Mouse (Mus musculus) myocyte (in vitro differentiated cells): Measurements from ENCODE around the gene Pappa2. TPM values are rescaled to one million over a fixed set of nuclear protein-coding genes. Genes with fewer than 3 reads are reported as not detected.

ENCODE experiments used
- H3K27me3 ChIP-seq: one replicate; pipeline ENCODE4 v1.6.1; 2011; ENCODE audit not compliant: control insufficient read depth, insufficient read depth, insufficient read length
- H3K36me3 ChIP-seq: one replicate; pipeline ENCODE4 v1.6.1; 2011; ENCODE audit not compliant: control insufficient read depth, insufficient read depth
- H3K4me2 ChIP-seq: one replicate; pipeline ENCODE4 v1.6.1; 2011; ENCODE audit warnings: low read depth, control low read depth
- H3K4me3 ChIP-seq: one replicate; pipeline ENCODE4 v1.5.1; 2011; ENCODE audit warnings: mild to moderate bottlenecking, control low read depth, moderate library complexity
- H3K79me2 ChIP-seq: one replicate; pipeline ENCODE4 v1.6.1; 2011; ENCODE audit not compliant: control insufficient read depth, insufficient read depth
- H3ac ChIP-seq: one replicate; pipeline ENCODE4 v1.6.1; 2011; ENCODE audit not compliant: control insufficient read depth, insufficient read length
- CEBPB ChIP-seq: IDR thresholded peaks from 2 replicates; pipeline ENCODE4 v1.6.1; 2011; ENCODE audit warnings: mild to moderate bottlenecking, moderate library complexity; ENCODE audit not compliant: poor library complexity, insufficient read depth, severe bottlenecking
- E2F4 ChIP-seq: IDR thresholded peaks from one replicate; pipeline ENCODE4 v1.6.1; 2011; ENCODE audit warnings: mild to moderate bottlenecking, control low read depth, moderate library complexity; ENCODE audit not compliant: insufficient read depth
- MAX ChIP-seq: IDR thresholded peaks from one replicate; pipeline ENCODE4 v1.6.1; 2011; ENCODE audit warnings: low read depth, mild to moderate bottlenecking, control low read depth
- MYOD1 ChIP-seq, 3 experiments: IDR thresholded peaks; one replicate each; pipeline ENCODE4 v1.6.1; 2011; ENCODE audit warnings: control low read depth in 2 of 3, low read depth in 2 of 3, mild to moderate bottlenecking in 2 of 3, moderate library complexity in 1 of 3; ENCODE audit not compliant: insufficient read length in 2 of 3, control insufficient read depth in 1 of 3
- MYOG ChIP-seq, 3 experiments: IDR thresholded peaks; one replicate each; pipeline ENCODE4 v1.6.1; 2011; ENCODE audit warnings: control low read depth in 2 of 3, low read depth in 2 of 3, mild to moderate bottlenecking in 2 of 3; ENCODE audit not compliant: insufficient read length in 2 of 3, control insufficient read depth in 1 of 3, insufficient read depth in 1 of 3
- POLR2A ChIP-seq: IDR thresholded peaks from one replicate; pipeline ENCODE4 v1.6.1; 2011; ENCODE audit warnings: low read depth, mild to moderate bottlenecking, control low read depth, moderate library complexity; ENCODE audit not compliant: insufficient read length
- POLR2AphosphoS2 ChIP-seq: IDR thresholded peaks from one replicate; pipeline ENCODE4 v1.6.1; 2011; ENCODE audit warnings: low read depth, control low read depth; ENCODE audit not compliant: insufficient read length
- REST ChIP-seq: IDR thresholded peaks from one replicate; pipeline ENCODE4 v1.6.1; 2011; ENCODE audit warnings: mild to moderate bottlenecking, control low read depth, moderate library complexity; ENCODE audit not compliant: insufficient read depth, insufficient read length
- SRF ChIP-seq: IDR thresholded peaks from one replicate; pipeline ENCODE4 v1.6.1; 2011; ENCODE audit warnings: low read depth; ENCODE audit not compliant: control insufficient read depth, insufficient read length
- TCF12 ChIP-seq: IDR thresholded peaks from one replicate; pipeline ENCODE4 v1.6.1; 2011; ENCODE audit warnings: mild to moderate bottlenecking, control low read depth; ENCODE audit not compliant: poor library complexity, insufficient read depth, severe bottlenecking
- TCF3 ChIP-seq: IDR thresholded peaks from one replicate; pipeline ENCODE4 v1.6.1; 2011; ENCODE audit warnings: low read depth, control low read depth; ENCODE audit not compliant: insufficient read length
- USF1 ChIP-seq: IDR thresholded peaks from one replicate; pipeline ENCODE4 v1.6.1; 2011; ENCODE audit warnings: low read depth, mild to moderate bottlenecking, control low read depth, moderate library complexity
- polyA plus RNA-seq: library from polyadenylated mRNA; unstranded; fragments of >200 nt; fragmentation: generic; extraction: Trizol; gene quantifications from one replicate; pipeline ENCODE4 v1.2.1, GENCODE M21; 2012; ENCODE audit warnings: missing spikeins

The Pappa2 gene
- polyA plus RNA-seq, 1 experiment: 0.97 TPM

- Histone ChIP-seq H3K79me2 (no peaks in the 10 kb centered on the region), H3ac (no peak overlapping the region), H3K4me2 (no peak overlapping the region), H3K36me3 (no peaks in the 10 kb centered on the region), H3K27me3 (peaks cover 9% of the 10 kb centered on the region), H3K4me3 (no peak overlapping the region)
- TF ChIP-seq REST (no peak), E2F4 (no peak), MYOD1 (IDR thresholded peaks at IDR 0.05; ENCODE audit: control insufficient read depth in 1 of 3, insufficient read length in 2 of 3, low read depth in 2 of 3) (no peak), CEBPB (no peak), TCF12 (no peak)
Measured at GRCm38 (mm10) chr1:158960984-158961383, 19.3 kb downstream of the Pappa2 start.

GRCm38 (mm10) chr1:158960549-158960948, 19.7 kb downstream of the Pappa2 start:
- Histone ChIP-seq H3K4me2 (no peak overlapping the region), H3K4me3 (no peak overlapping the region), H3ac (no peak overlapping the region), H3K27me3 (peaks cover 9% of the 10 kb centered on the region), H3K36me3 (no peaks in the 10 kb centered on the region), H3K79me2 (no peaks in the 10 kb centered on the region)
- no peak for TF ChIP-seq POLR2AphosphoS2
- no peak for TF ChIP-seq REST
- TF ChIP-seq USF1: no peak
- TF ChIP-seq MAX: no peak
- TF ChIP-seq TCF3: no peak
- TF ChIP-seq E2F4: no peak
- TF ChIP-seq TCF12: no peak
- no peak for TF ChIP-seq CEBPB
- TF ChIP-seq MYOD1 (IDR thresholded peaks at IDR 0.05; ENCODE audit: control insufficient read depth in 1 of 3, insufficient read length in 2 of 3, low read depth in 2 of 3): no peak
- TF ChIP-seq POLR2A: no peak
- TF ChIP-seq SRF: no peak
- no peak for TF ChIP-seq MYOG (IDR thresholded peaks at IDR 0.05; ENCODE audit: control insufficient read depth in 1 of 3, insufficient read depth in 1 of 3, insufficient read length in 2 of 3, low read depth in 2 of 3)

- Histone ChIP-seq H3K79me2 (no peaks in the 10 kb centered on the region), H3K36me3 (no peaks in the 10 kb centered on the region), H3ac (no peak overlapping the region), H3K4me2 (no peak overlapping the region), H3K4me3 (no peak overlapping the region), H3K27me3 (peaks cover 4% of the 10 kb centered on the region)
- TF ChIP-seq TCF12 (no peak), E2F4 (no peak), REST (no peak), MAX (no peak), SRF (no peak), USF1 (no peak), TCF3 (no peak), CEBPB (no peak), MYOG (IDR thresholded peaks at IDR 0.05; ENCODE audit: control insufficient read depth in 1 of 3, insufficient read depth in 1 of 3, insufficient read length in 2 of 3, low read depth in 2 of 3) (no peak)
Measured at GRCm38 (mm10) chr1:158956361-158956760, 23.9 kb downstream of the Pappa2 start.

GRCm38 (mm10) chr1:158954785-158955184, 25.5 kb downstream of the Pappa2 start:
- Histone ChIP-seq H3K79me2 (no peaks in the 10 kb centered on the region), H3K36me3 (no peaks in the 10 kb centered on the region), H3ac (no peak overlapping the region), H3K4me2 (no peak overlapping the region), H3K27me3 (peaks cover 4% of the 10 kb centered on the region), H3K4me3 (no peak overlapping the region)
- TF ChIP-seq POLR2AphosphoS2 (no peak), MYOG (IDR thresholded peaks at IDR 0.05; ENCODE audit: control insufficient read depth in 1 of 3, insufficient read depth in 1 of 3, insufficient read length in 2 of 3, low read depth in 2 of 3) (no peak), E2F4 (no peak), MYOD1 (IDR thresholded peaks at IDR 0.05; ENCODE audit: control insufficient read depth in 1 of 3, insufficient read length in 2 of 3, low read depth in 2 of 3) (no peak), MAX (no peak), POLR2A (no peak), CEBPB (no peak), REST (no peak), USF1 (no peak), TCF3 (no peak), TCF12 (no peak), SRF (no peak)

GRCm38 (mm10) chr1:158953479-158954207, 26.6 kb downstream of the Pappa2 start:
- Histone ChIP-seq H3K27me3 (peaks cover 4% of the 10 kb centered on the region), H3ac (no peak overlapping the region), H3K4me3 (no peak overlapping the region), H3K79me2 (no peaks in the 10 kb centered on the region), H3K36me3 (no peaks in the 10 kb centered on the region), H3K4me2 (no peak overlapping the region)
- no peak for TF ChIP-seq MAX
- no peak for TF ChIP-seq CEBPB
- no peak for TF ChIP-seq USF1
- no peak for TF ChIP-seq TCF3
- no peak for TF ChIP-seq MYOG (IDR thresholded peaks at IDR 0.05; ENCODE audit: control insufficient read depth in 1 of 3, insufficient read depth in 1 of 3, insufficient read length in 2 of 3, low read depth in 2 of 3)
- TF ChIP-seq SRF: no peak
- no peak for TF ChIP-seq POLR2AphosphoS2
- TF ChIP-seq TCF12: no peak
- no peak for TF ChIP-seq REST
- TF ChIP-seq POLR2A: no peak
- TF ChIP-seq MYOD1 (IDR thresholded peaks at IDR 0.05; ENCODE audit: control insufficient read depth in 1 of 3, insufficient read length in 2 of 3, low read depth in 2 of 3): no peak
- TF ChIP-seq E2F4: no peak
